Mouse (Mus musculus) embryo, embryonic 11 days (tissue): ENCODE data around the gene Tcaf2.

Source experiments
- DNase-seq: peaks from one replicate; pipeline ENCODE4 v3.0.0-alpha.2; 2015

The Tcaf2 gene

GRCm38 (mm10) chr6:42644912-42645549, at the start of gene Tcaf2:
TSS of gene Tcaf2 (minus strand) at chr6:42645254.
- DNase-seq: peak; percentile 93

GRCm38 (mm10) chr6:42692517-42693190, 47.6 kb upstream of the Tcaf2 start:
- DNase-seq: peak; percentile 92

- peak; percentile 88 for DNase-seq
Observed at GRCm38 (mm10) chr6:42692154-42692516, 47.1 kb upstream of the Tcaf2 start.

- DNase-seq: no peak
Observed at GRCm38 (mm10) chr6:42689761-42690160, 44.7 kb upstream of the Tcaf2 start.

- no peak for DNase-seq
Observed at GRCm38 (mm10) chr6:42687907-42688306, 42.9 kb upstream of the Tcaf2 start.

- no peak for DNase-seq
Observed at GRCm38 (mm10) chr6:42680077-42680476, 35.0 kb upstream of the Tcaf2 start.

- no peak for DNase-seq
Observed at GRCm38 (mm10) chr6:42676011-42676410, 31.0 kb upstream of the Tcaf2 start.

- DNase-seq: no peak
Observed at GRCm38 (mm10) chr6:42671767-42672166, 26.7 kb upstream of the Tcaf2 start.

- no peak for DNase-seq
Observed at GRCm38 (mm10) chr6:42667722-42668121, 22.7 kb upstream of the Tcaf2 start.

- DNase-seq: no peak
Observed at GRCm38 (mm10) chr6:42661739-42662138, 16.7 kb upstream of the Tcaf2 start.

GRCm38 (mm10) chr6:42634393-42634792, 10.7 kb downstream of the Tcaf2 start:
- DNase-seq: no peak

- peak; percentile 2 for DNase-seq
Observed at GRCm38 (mm10) chr6:42631395-42631794, 13.7 kb downstream of the Tcaf2 start.

GRCm38 (mm10) chr6:42616904-42617303, 28.1 kb downstream of the Tcaf2 start:
- no peak for DNase-seq

- DNase-seq: peak; percentile 20
Observed at GRCm38 (mm10) chr6:42612218-42612617, 32.8 kb downstream of the Tcaf2 start.

GRCm38 (mm10) chr6:42610954-42611522, 34.0 kb downstream of the Tcaf2 start:
- no peak for DNase-seq

GRCm38 (mm10) chr6:42597592-42597991, 47.5 kb downstream of the Tcaf2 start, which contains the start of gene Tcaf3:
TSS of gene Tcaf3 (minus strand) at chr6:42597692.
- no peak for DNase-seq

GRCm38 (mm10) chr6:42593138-42593882, 51.7 kb downstream of the Tcaf2 start:
- no peak for DNase-seq

- no peak for DNase-seq
Observed at GRCm38 (mm10) chr6:42586569-42586968, 58.5 kb downstream of the Tcaf2 start.

GRCm38 (mm10) chr6:42583488-42583872, 61.6 kb downstream of the Tcaf2 start:
- DNase-seq: peak; percentile 64

GRCm38 (mm10) chr6:42582741-42583487, 62.1 kb downstream of the Tcaf2 start:
- peak; percentile 6 for DNase-seq

GRCm38 (mm10) chr6:42578678-42579077, 66.4 kb downstream of the Tcaf2 start:
- DNase-seq: no peak

GRCm38 (mm10) chr6:42577433-42577832, 67.6 kb downstream of the Tcaf2 start:
- no peak for DNase-seq
